Comparison of ENCODE assay signal across 10 mouse cellular contexts in genomic region chrX:13039211-13039610, GRCm38 (mm10). TPM values are rescaled to one million over a fixed set of nuclear protein-coding genes. Genes with fewer than 3 reads are reported as not detected.
DNase-seq lines count a peak whose midpoint lies in the region; ATAC-seq lines count a peak whose summit lies in the region.
"Had no signal": no experiment of that assay in that cellular context is flagged by ENCODE, and none has a peak within 500 bp of the region (broad histone marks: within the 10 kb centered on the region; RNA-seq: fewer than 3 reads in every experiment).

No protein-coding gene starts in this region.

- no peak overlapping the region for H3K4me3 ChIP-seq in hindbrain, embryonic 14.5 days (replicated peaks; ENCODE audit: low read length)
- H3K4me3 ChIP-seq in hindbrain, embryonic 11.5 days (ENCODE audit: low read depth, low read length) = no peak overlapping the region
- H3K4me3 ChIP-seq in kidney, embryonic 16.5 days (ENCODE audit: low read length) = no peak overlapping the region
- H3K4me3 ChIP-seq: megakaryocyte, embryonic 14.5 days had no signal

- H3K4me1 ChIP-seq in hindbrain, embryonic 14.5 days (replicated peaks; ENCODE audit: control insufficient read depth, insufficient read depth, low read length) = peaks cover 10% of the 10 kb centered on the region; the same call in 1 of the 2 replicates
- no peaks in the 10 kb centered on the region for H3K4me1 ChIP-seq in hindbrain, embryonic 11.5 days (replicated peaks; ENCODE audit: control insufficient read depth, insufficient read depth, low read length)
- no peaks in the 10 kb centered on the region for H3K4me1 ChIP-seq in kidney, embryonic 16.5 days (ENCODE audit: insufficient read depth, low read length)

- ATAC-seq in hindbrain, embryonic 14.5 days (ENCODE audit: low FRiP score) = peak; percentile 14; the same call in 1 of the 2 replicates
- ATAC-seq in hindbrain, embryonic 11.5 days (ENCODE audit: low FRiP score) = no peak
- ATAC-seq in kidney, embryonic 16.5 days (ENCODE audit: low FRiP score, low TSS enrichment) = no peak
- ATAC-seq in erythroblast, adult 5-6 weeks (replicated peaks; ENCODE audit: low FRiP score, poor library complexity, severe bottlenecking) = no peak

- H3K4me2 ChIP-seq in hindbrain, embryonic 14.5 days (replicated peaks) = no peak overlapping the region
- no peak overlapping the region for H3K4me2 ChIP-seq in hindbrain, embryonic 11.5 days (replicated peaks; ENCODE audit: low read depth, low read length)
- no peak overlapping the region for H3K4me2 ChIP-seq in kidney, embryonic 16.5 days (replicated peaks; ENCODE audit: low read depth, low read length)

- no peaks in the 10 kb centered on the region for H3K9me3 ChIP-seq in hindbrain, embryonic 14.5 days (ENCODE audit: control insufficient read depth, low read length)
- H3K9me3 ChIP-seq in hindbrain, embryonic 11.5 days (ENCODE audit: control insufficient read depth, low read length) = no peaks in the 10 kb centered on the region
- no peaks in the 10 kb centered on the region for H3K9me3 ChIP-seq in kidney, embryonic 16.5 days (ENCODE audit: low read length)
- H3K9me3 ChIP-seq: megakaryocyte, embryonic 14.5 days had no signal

- no peaks in the 10 kb centered on the region; the same call in 1 of the 2 replicates for H3K27me3 ChIP-seq in hindbrain, embryonic 14.5 days (ENCODE audit: control insufficient read depth, insufficient read depth, low read length)
- no peaks in the 10 kb centered on the region for H3K27me3 ChIP-seq in hindbrain, embryonic 11.5 days (ENCODE audit: control insufficient read depth, insufficient read depth, low read length)
- H3K27me3 ChIP-seq in kidney, embryonic 16.5 days (ENCODE audit: insufficient read depth, low read length) = peaks cover 14% of the 10 kb centered on the region; the same call in 1 of the 2 replicates

- DNase-seq in hindbrain, embryonic 14.5 days (ENCODE audit: low spot score) = no peak
- DNase-seq in hindbrain, embryonic 11.5 days (ENCODE audit: low spot score) = no peak
- DNase-seq in NIH3T3 (ENCODE audit: low read depth) = peak; percentile 41
- peak; percentile 46 for DNase-seq in fibroblast of lung, adult 2 months (ENCODE audit: low read depth)
- peak; percentile 4 to 42 for DNase-seq in left cerebral cortex, postnatal 25 days (ENCODE audit: low spot score in 2 of 2)
- no peak for DNase-seq in yolk sac, embryonic 10.5 days (ENCODE audit: low spot score)

- intact Hi-C loops in left cerebral cortex, postnatal 25 days (cut with DNase I) = no loop called here

- no peak overlapping the region for H3K27ac ChIP-seq in hindbrain, embryonic 14.5 days
- no peak overlapping the region for H3K27ac ChIP-seq in hindbrain, embryonic 11.5 days (ENCODE audit: low read depth, low read length)
- no peak overlapping the region for H3K27ac ChIP-seq in kidney, embryonic 16.5 days (ENCODE audit: low read length)
- H3K27ac ChIP-seq: kidney, postnatal 0 days had no signal

- 33% methylated on average over 3 of the region's 3 CpGs for WGBS in hindbrain, embryonic 14.5 days
- WGBS in hindbrain, embryonic 11.5 days = 58% methylated on average over 3 of the region's 3 CpGs
- WGBS in kidney, embryonic 16.5 days = 54% methylated on average over 3 of the region's 3 CpGs

- no peak overlapping the region for H3K9ac ChIP-seq in hindbrain, embryonic 14.5 days
- no peak overlapping the region for H3K9ac ChIP-seq in hindbrain, embryonic 11.5 days (ENCODE audit: low read depth, low read length)
- no peak overlapping the region for H3K9ac ChIP-seq in kidney, embryonic 16.5 days (replicated peaks; ENCODE audit: low read length)

- H3K36me3 ChIP-seq in hindbrain, embryonic 14.5 days (replicated peaks; ENCODE audit: control insufficient read depth, insufficient read depth) = 0 out of 2 replicates have a peak, but pooled peaks cover 4% of the 10 kb centered on the region
- no peaks in the 10 kb centered on the region for H3K36me3 ChIP-seq in hindbrain, embryonic 11.5 days (ENCODE audit: control insufficient read depth, insufficient read depth, low read length)
- no peaks in the 10 kb centered on the region for H3K36me3 ChIP-seq in kidney, embryonic 16.5 days (ENCODE audit: insufficient read depth, low read length)

RNA-seq across cellular contexts. Expression of gene Usp9x, which starts 32.1 kb away (rescaled TPM):
- 78.5 and 91.4 TPM in 2 replicates for polyA plus RNA-seq in hindbrain, embryonic 14.5 days (2014; fragmentation: Nextera tagmentation; extraction: Ambion mirVana)
- 62.2 and 83.6 TPM in 2 replicates for polyA plus RNA-seq in hindbrain, embryonic 11.5 days (2014; fragmentation: Nextera tagmentation; extraction: Ambion mirVana)
- 100 to 1,000 TPM; 250 to 255 TPM for total RNA-seq in left cerebral cortex, postnatal 25 days (2021)
- 28.5 and 31.3 TPM in 2 replicates for polyA plus RNA-seq in kidney, embryonic 16.5 days (2015; fragmentation: Nextera tagmentation; extraction: Ambion mirVana)
- 52.8 and 65.0 TPM in 2 replicates for total RNA-seq in erythroblast, adult 5-6 weeks (2015; ENCODE audit: low replicate concordance)
- total RNA-seq in erythroblast, adult 5-6 weeks (2017; ENCODE audit: low replicate concordance) = 61.0 and 71.4 TPM in 2 replicates

Comparison
In these comparisons a context has a peak if more than half of its experiments do, and no peak if none do; other contexts are left out.
1. DNase-seq: peak in NIH3T3 (single experiment), fibroblast of lung, adult 2 months (single experiment) and left cerebral cortex, postnatal 25 days (2 of 2); none in hindbrain, embryonic 14.5 days (single experiment), hindbrain, embryonic 11.5 days (single experiment) and yolk sac, embryonic 10.5 days (single experiment).